Mouse (Mus musculus): ENCODE data around the gene Socs2. TPM values are rescaled to one million over a fixed set of nuclear protein-coding genes. Genes with fewer than 3 reads are reported as not detected.

The Socs2 gene
- 19.4 and 21.1 TPM in 2 replicates for polyA plus RNA-seq (2014; fragmentation: Nextera tagmentation; extraction: Ambion mirVana)

DNA sequence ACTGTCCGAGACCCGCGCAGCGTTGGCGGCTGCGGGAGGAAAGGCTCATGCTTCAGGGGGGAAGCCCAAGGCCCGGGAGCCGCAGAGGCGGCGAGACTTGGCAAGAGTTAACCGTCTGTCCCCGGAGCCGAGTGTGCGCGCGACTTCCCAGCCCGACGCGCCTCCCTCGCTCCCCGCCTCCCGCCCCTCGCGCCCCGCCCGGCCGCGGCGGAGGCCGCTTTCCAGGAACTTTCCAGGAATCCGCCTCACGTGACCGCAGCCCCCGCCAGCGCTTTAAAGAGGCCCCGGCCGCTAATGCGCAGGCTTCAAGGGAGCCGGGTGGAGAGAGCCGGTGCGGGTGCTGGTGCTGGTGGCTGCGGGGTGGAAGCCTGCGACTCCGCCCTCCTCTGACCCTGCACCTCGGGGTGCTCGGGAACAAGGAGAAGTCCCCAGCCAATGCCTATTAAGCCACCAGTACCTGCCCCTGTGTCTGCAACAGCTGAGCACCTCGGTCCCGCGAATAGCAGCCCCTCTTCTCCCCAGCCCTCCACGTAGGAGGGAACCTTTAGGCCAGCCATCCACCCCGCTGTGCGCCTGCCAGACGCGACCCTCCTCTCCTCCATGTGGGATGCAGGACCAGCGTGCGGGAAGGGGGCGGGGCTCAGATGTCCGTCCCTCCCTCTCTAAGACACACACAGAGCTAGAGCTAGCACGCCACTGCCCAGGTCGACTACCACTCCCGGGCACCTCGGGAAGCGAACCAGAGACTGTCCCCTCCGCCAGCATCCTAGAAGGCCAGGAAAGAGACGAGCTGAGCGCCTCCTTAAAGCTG lies at the start of gene Socs2:
Gene Socs2 (minus strand): TSS at position 496 of the 811 bp plus-strand sequence.
- Histone ChIP-seq H3K36me3 (ENCODE audit: control insufficient read depth, insufficient read depth, low read length) (no peaks in the 10 kb centered on the region), H3K9ac (ENCODE audit: low read depth, low read length) (peak within 1 kb of the TSS; percentile 85), H3K4me3 (ENCODE audit: low read depth, low read length) (peak within 1 kb of the TSS; percentile 78), H3K27me3 (replicated peaks; ENCODE audit: control insufficient read depth, insufficient read depth, low read length) (peaks cover 36% of the 10 kb centered on the region), H3K9me3 (ENCODE audit: control insufficient read depth, low read length) (no peaks in the 10 kb centered on the region), H3K27ac (ENCODE audit: low read depth, low read length) (peak within 1 kb of the TSS; percentile 79), H3K4me2 (peak within 1 kb of the TSS; percentile 99), H3K4me1 (replicated peaks; ENCODE audit: control insufficient read depth, insufficient read depth, low read length) (peaks cover 15% of the 10 kb centered on the region)
- DNase-seq (ENCODE audit: low spot score) = peak; percentile 91
- peak; percentile 83 for ATAC-seq (replicated peaks; ENCODE audit: low FRiP score)
- under 1% methylated on average over 66 of the region's 66 CpGs for WGBS

DNA sequence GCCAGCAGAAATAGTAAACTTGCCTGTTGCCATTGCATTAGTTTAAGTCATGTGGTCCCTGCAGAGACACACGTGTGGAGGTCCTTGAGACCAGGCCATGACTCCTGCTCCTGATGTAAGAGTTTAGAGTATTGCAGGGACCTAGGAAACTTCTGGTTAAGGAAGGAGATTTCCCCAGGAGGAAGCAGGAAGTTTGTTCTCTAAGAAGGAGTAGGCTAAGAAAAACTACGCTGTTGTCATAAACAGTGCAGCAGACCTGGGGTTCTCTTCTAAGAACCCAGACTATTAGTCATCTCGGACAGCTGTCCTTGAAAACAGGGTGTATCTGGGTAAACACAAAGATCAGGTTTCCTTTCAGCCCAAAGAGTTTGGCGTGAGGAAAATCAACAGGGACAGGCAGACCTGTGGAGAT lies 48.5 kb upstream of the Socs2 start:
- no peaks in the 10 kb centered on the region for H3K27me3 ChIP-seq (replicated peaks; ENCODE audit: control insufficient read depth, insufficient read depth, low read length)
- ATAC-seq (replicated peaks; ENCODE audit: low FRiP score) = no peak
- H3K4me2 ChIP-seq = no peak overlapping the region
- DNase-seq (ENCODE audit: low spot score) = no peak
- no peak overlapping the region for H3K4me3 ChIP-seq (ENCODE audit: low read depth, low read length)
- no peaks in the 10 kb centered on the region for H3K36me3 ChIP-seq (ENCODE audit: control insufficient read depth, insufficient read depth, low read length)
- no peak overlapping the region for H3K9ac ChIP-seq (ENCODE audit: low read depth, low read length)
- H3K4me1 ChIP-seq (replicated peaks; ENCODE audit: control insufficient read depth, insufficient read depth, low read length) = no peaks in the 10 kb centered on the region
- WGBS = 36% methylated on average over 4 of the region's 4 CpGs
- H3K27ac ChIP-seq (ENCODE audit: low read depth, low read length) = no peak overlapping the region
- H3K9me3 ChIP-seq (ENCODE audit: control insufficient read depth, low read length) = no peaks in the 10 kb centered on the region

DNA sequence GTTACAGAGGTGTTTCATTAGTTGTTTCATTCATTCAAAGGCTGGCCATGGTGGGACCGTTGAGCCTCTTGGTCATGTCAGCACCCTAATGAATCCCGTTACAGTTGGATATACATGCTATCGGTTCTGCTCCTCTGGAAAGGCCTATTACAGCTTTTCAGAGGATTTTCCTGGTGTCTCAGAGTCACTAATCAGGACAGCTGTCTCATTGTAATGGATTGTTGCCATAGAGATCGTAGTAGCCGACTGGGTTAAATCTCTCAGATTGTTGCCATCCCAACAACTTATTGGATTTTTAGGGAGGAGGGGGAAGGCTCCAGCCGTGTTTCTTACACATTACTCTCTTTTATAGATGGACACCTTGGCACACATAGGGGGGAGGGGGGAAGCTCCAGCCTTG lies 47.5 kb upstream of the Socs2 start:
- Histone ChIP-seq H3K4me2 (no peak overlapping the region), H3K9me3 (ENCODE audit: control insufficient read depth, low read length) (no peaks in the 10 kb centered on the region), H3K4me3 (ENCODE audit: low read depth, low read length) (no peak overlapping the region), H3K27ac (ENCODE audit: low read depth, low read length) (no peak overlapping the region), H3K9ac (ENCODE audit: low read depth, low read length) (no peak overlapping the region), H3K4me1 (replicated peaks; ENCODE audit: control insufficient read depth, insufficient read depth, low read length) (no peaks in the 10 kb centered on the region), H3K36me3 (ENCODE audit: control insufficient read depth, insufficient read depth, low read length) (no peaks in the 10 kb centered on the region), H3K27me3 (replicated peaks; ENCODE audit: control insufficient read depth, insufficient read depth, low read length) (no peaks in the 10 kb centered on the region)
- no peak for ATAC-seq (replicated peaks; ENCODE audit: low FRiP score)
- DNase-seq (ENCODE audit: low spot score) = no peak
- WGBS = 68% methylated on average over 6 of the region's 6 CpGs

DNA sequence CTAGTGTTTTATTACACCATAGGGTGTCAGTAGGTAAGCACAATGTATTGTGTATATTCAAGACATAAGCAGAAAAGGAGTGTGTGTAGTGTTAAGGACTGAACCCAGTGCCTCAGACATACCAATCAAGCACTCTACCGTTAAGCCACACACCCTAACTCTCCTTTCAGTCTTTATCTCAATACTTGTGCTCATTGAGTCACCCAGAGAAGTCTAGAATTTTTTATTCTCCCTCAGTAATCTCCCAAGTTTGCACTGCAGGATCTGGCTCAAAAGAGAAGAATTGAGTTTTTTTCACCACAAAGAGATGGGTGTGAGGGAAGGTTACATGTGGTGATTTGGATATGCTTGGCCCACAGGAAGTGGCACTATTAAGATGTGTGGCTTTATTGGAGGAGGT lies 45.3 kb upstream of the Socs2 start:
- no peaks in the 10 kb centered on the region for H3K4me1 ChIP-seq (replicated peaks; ENCODE audit: control insufficient read depth, insufficient read depth, low read length)
- H3K4me2 ChIP-seq = no peak overlapping the region
- no peaks in the 10 kb centered on the region for H3K36me3 ChIP-seq (ENCODE audit: control insufficient read depth, insufficient read depth, low read length)
- whole genome bisulfite sequencing = 51% methylated on average over 1 of the region's 1 CpGs
- no peak overlapping the region for H3K9ac ChIP-seq (ENCODE audit: low read depth, low read length)
- no peaks in the 10 kb centered on the region for H3K9me3 ChIP-seq (ENCODE audit: control insufficient read depth, low read length)
- DNase-seq (ENCODE audit: low spot score) (no peak), ATAC-seq (replicated peaks; ENCODE audit: low FRiP score) (no peak)
- H3K27ac ChIP-seq (ENCODE audit: low read depth, low read length) = no peak overlapping the region
- H3K4me3 ChIP-seq (ENCODE audit: low read depth, low read length) = no peak overlapping the region
- H3K27me3 ChIP-seq (replicated peaks; ENCODE audit: control insufficient read depth, insufficient read depth, low read length) = no peaks in the 10 kb centered on the region

DNA sequence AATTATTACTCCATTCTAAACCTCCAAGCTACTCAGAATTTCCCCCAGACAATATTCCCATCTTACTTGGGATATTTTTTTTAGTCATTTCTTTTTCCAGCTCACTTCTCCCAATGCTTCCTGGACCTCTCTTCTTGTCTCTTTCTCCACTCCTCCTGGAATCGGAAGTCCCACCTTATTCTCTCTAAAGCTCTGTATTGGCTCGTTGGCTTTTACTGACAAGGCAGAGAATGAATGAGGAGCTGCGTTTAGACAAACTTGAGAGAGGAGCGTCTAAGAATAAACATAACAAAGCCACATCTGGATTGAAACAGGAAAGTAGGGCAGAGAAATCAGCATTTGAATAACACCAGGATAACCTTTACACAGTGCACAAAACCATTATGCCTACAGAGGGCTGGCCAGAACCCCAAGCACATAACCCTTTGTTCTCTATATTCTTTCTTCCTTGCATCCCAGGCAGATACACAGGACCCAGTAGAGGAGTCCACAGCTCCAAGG lies 44.1 kb upstream of the Socs2 start:
- Histone ChIP-seq H3K27ac (ENCODE audit: low read depth, low read length) (no peak overlapping the region), H3K27me3 (replicated peaks; ENCODE audit: control insufficient read depth, insufficient read depth, low read length) (no peaks in the 10 kb centered on the region), H3K4me3 (ENCODE audit: low read depth, low read length) (no peak overlapping the region), H3K36me3 (ENCODE audit: control insufficient read depth, insufficient read depth, low read length) (no peaks in the 10 kb centered on the region), H3K4me2 (no peak overlapping the region), H3K9ac (ENCODE audit: low read depth, low read length) (no peak overlapping the region), H3K9me3 (ENCODE audit: control insufficient read depth, low read length) (no peaks in the 10 kb centered on the region), H3K4me1 (replicated peaks; ENCODE audit: control insufficient read depth, insufficient read depth, low read length) (no peaks in the 10 kb centered on the region)
- ATAC-seq (replicated peaks; ENCODE audit: low FRiP score) (no peak), DNase-seq (ENCODE audit: low spot score) (no peak)
- WGBS = 75% methylated on average over 4 of the region's 4 CpGs

DNA sequence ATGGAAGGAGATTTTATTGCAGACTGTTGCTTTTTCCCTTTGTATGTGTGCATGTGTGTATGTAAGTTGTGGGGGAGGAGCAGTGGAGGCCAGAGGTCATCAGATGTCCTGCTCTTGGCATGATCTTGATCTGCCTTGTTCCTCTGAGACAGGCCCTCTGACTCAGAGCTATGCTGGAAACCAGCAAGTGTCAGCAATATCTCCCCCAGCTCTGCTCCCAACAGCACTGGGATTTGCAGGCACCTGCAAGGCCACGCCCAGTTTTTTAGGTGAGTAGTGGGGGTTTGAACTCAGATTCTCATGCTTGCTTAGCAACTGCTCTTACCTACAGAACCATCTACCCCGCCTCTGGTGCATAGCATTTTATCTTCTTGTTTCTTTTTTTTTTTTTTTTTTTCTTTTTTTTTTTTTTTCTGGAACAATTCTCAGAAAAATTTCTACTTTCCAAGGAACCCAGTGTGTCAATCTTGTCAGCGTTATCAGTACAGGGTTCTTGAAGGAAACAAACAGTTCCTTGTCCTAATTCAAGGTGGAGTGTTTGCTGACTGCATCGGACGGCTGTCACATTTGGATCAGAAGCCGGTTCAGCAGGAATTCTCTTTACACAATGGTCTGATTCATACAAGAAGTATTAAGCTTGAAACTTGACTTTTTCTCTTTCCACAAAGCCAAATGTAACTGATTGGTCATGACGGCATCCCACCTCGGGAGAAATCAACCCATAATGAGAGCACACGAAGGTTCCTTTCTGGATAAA lies 41.2 kb upstream of the Socs2 start:
- Histone ChIP-seq H3K36me3 (ENCODE audit: control insufficient read depth, insufficient read depth, low read length) (no peaks in the 10 kb centered on the region), H3K4me1 (replicated peaks; ENCODE audit: control insufficient read depth, insufficient read depth, low read length) (no peaks in the 10 kb centered on the region), H3K27ac (ENCODE audit: low read depth, low read length) (no peak overlapping the region), H3K4me2 (no peak overlapping the region), H3K9me3 (ENCODE audit: control insufficient read depth, low read length) (no peaks in the 10 kb centered on the region), H3K27me3 (replicated peaks; ENCODE audit: control insufficient read depth, insufficient read depth, low read length) (no peaks in the 10 kb centered on the region), H3K4me3 (ENCODE audit: low read depth, low read length) (no peak overlapping the region), H3K9ac (ENCODE audit: low read depth, low read length) (no peak overlapping the region)
- ATAC-seq (replicated peaks; ENCODE audit: low FRiP score) (no peak), DNase-seq (ENCODE audit: low spot score) (no peak)
- WGBS = 81% methylated on average over 9 of the region's 9 CpGs

DNA sequence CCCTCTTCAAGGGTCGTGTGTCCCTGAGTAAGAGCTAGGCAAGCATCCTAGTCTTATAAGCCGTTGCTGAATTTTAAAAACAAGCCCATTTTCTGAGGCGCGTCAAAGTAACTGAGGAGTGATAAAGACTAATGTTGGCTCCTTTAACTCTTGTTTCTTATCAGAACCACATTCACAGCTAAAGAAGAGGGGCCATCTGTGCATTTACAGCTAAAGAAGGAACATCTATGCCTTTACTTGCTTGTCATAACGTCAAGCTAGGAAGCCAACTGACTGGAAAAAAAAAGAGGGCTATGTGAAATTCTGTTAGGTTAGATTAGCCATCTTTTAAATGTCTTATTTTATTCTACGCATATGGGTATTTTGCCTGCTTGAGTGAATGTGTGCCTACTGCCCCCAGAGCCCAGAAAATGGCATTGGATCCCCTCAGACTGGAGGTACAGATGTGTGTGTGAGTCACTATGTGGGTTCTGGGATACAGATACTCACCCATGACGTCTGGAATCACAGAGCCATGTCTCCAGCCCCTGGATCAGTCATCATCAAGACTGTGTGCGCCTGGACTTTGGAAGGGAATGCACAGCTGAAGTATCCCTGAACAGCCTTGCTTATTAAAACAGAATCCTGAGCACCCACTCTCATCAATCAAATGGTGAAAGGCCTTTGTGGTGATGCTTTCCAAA lies 40.5 kb upstream of the Socs2 start:
- no peaks in the 10 kb centered on the region for H3K36me3 ChIP-seq (ENCODE audit: control insufficient read depth, insufficient read depth, low read length)
- no peak for ATAC-seq (replicated peaks; ENCODE audit: low FRiP score)
- WGBS = 69% methylated on average over 8 of the region's 8 CpGs

DNA sequence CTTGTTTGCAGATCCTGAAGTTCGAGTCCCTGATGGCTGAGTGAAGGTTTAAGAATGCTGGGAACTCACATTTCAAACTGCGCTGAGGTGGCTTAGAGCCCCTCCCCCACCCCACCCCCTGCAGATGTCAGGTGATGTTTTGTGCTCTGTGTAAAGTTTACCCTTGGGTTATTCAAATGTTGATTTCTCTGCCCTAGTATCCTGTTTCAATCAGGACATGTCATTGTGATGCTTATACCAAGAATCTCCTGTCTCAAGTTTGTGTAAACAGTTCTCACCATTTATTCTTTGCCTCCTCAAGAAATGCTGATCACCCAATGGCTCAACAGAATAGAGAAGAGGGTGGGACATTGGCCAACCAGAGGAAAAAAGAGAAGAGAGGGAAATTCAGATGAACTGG lies 39.1 kb upstream of the Socs2 start:
- WGBS = 68% methylated on average over 2 of the region's 2 CpGs

More for the DNA sequence above, 40.5 kb upstream of the Socs2 start:
- no peak overlapping the region for H3K4me3 ChIP-seq (ENCODE audit: low read depth, low read length)
- H3K9ac ChIP-seq (ENCODE audit: low read depth, low read length) = no peak overlapping the region
- H3K4me1 ChIP-seq (replicated peaks; ENCODE audit: control insufficient read depth, insufficient read depth, low read length) = no peaks in the 10 kb centered on the region
- no peaks in the 10 kb centered on the region for H3K9me3 ChIP-seq (ENCODE audit: control insufficient read depth, low read length)
- H3K27ac ChIP-seq (ENCODE audit: low read depth, low read length) = no peak overlapping the region
- no peak overlapping the region for H3K4me2 ChIP-seq
- no peak for DNase-seq (ENCODE audit: low spot score)
- no peaks in the 10 kb centered on the region for H3K27me3 ChIP-seq (replicated peaks; ENCODE audit: control insufficient read depth, insufficient read depth, low read length)

More for the DNA sequence above, 39.1 kb upstream of the Socs2 start:
- H3K27ac ChIP-seq (ENCODE audit: low read depth, low read length) = no peak overlapping the region
- DNase-seq (ENCODE audit: low spot score) = no peak
- no peak overlapping the region for H3K9ac ChIP-seq (ENCODE audit: low read depth, low read length)
- no peak overlapping the region for H3K4me2 ChIP-seq
- H3K4me3 ChIP-seq (ENCODE audit: low read depth, low read length) = no peak overlapping the region
- no peaks in the 10 kb centered on the region for H3K4me1 ChIP-seq (replicated peaks; ENCODE audit: control insufficient read depth, insufficient read depth, low read length)
- no peak for ATAC-seq (replicated peaks; ENCODE audit: low FRiP score)
- no peaks in the 10 kb centered on the region for H3K36me3 ChIP-seq (ENCODE audit: control insufficient read depth, insufficient read depth, low read length)
- no peaks in the 10 kb centered on the region for H3K27me3 ChIP-seq (replicated peaks; ENCODE audit: control insufficient read depth, insufficient read depth, low read length)
- no peaks in the 10 kb centered on the region for H3K9me3 ChIP-seq (ENCODE audit: control insufficient read depth, low read length)
